Mouse (Mus musculus) intestine, embryonic 15.5 days (tissue): ENCODE measurements around the gene Taf1c. TPM values are rescaled to one million over a fixed set of nuclear protein-coding genes. Genes with fewer than 3 reads are reported as not detected.

Source experiments
- ATAC-seq: fragments of 200-750 bp; cut with Nextera tagmentation; 2 replicates; pipeline ENCODE4 v1.8.0; 2017; ENCODE audit warnings: moderate TSS enrichment, moderate library complexity
- H3K27ac ChIP-seq: fragments of 300-500 bp; sonication (generic); 2 replicates; pipeline ENCODE4 v1.5.1; 2015; ENCODE audit warnings: mild to moderate bottlenecking, inconsistent platforms
- H3K27me3 ChIP-seq: fragments of 300-500 bp; sonication (generic); replicated peaks from 2 replicates; pipeline ENCODE4 v1.6.1; 2015; ENCODE audit warnings: inconsistent platforms
- H3K36me3 ChIP-seq: fragments of 300-500 bp; sonication (generic); 2 replicates; pipeline ENCODE4 v1.6.1; 2015; ENCODE audit warnings: inconsistent platforms
- H3K4me1 ChIP-seq: fragments of 300-500 bp; sonication (generic); replicated peaks from 2 replicates; pipeline ENCODE4 v1.6.1; 2015; ENCODE audit warnings: inconsistent platforms
- H3K4me2 ChIP-seq: fragments of 300-500 bp; sonication (generic); replicated peaks from 2 replicates; pipeline ENCODE4 v1.6.1; 2015; ENCODE audit warnings: mild to moderate bottlenecking, inconsistent platforms
- H3K4me3 ChIP-seq: fragments of 300-500 bp; sonication (generic); replicated peaks from 2 replicates; pipeline ENCODE4 v1.5.1; 2015; ENCODE audit warnings: inconsistent platforms
- H3K9ac ChIP-seq: fragments of 300-500 bp; sonication (generic); 2 replicates; pipeline ENCODE4 v1.6.1; 2015; ENCODE audit warnings: inconsistent platforms
- H3K9me3 ChIP-seq: fragments of 300-500 bp; sonication (generic); 2 replicates; pipeline ENCODE4 v1.6.1; 2016; ENCODE audit warnings: inconsistent platforms
- WGBS: fragments of 180-500 bp; shearing (Covaris S2); methylation state at CpG from one replicate; pipeline ENCODE4 v1.1.7; 2015; 5-methylcytosine and 5-hydroxymethylcytosine counted together
- polyA plus RNA-seq: library from polyadenylated mRNA; unstranded; fragments of >200 nt; fragmentation: Nextera tagmentation; extraction: Ambion mirVana; gene quantifications from 2 replicates; pipeline ENCODE4 v1.2.1, GENCODE M21; 2015

Taf1c gene
- polyA plus RNA-seq, 1 experiment from 2014 or later, result 10.0 TPM

DNA sequence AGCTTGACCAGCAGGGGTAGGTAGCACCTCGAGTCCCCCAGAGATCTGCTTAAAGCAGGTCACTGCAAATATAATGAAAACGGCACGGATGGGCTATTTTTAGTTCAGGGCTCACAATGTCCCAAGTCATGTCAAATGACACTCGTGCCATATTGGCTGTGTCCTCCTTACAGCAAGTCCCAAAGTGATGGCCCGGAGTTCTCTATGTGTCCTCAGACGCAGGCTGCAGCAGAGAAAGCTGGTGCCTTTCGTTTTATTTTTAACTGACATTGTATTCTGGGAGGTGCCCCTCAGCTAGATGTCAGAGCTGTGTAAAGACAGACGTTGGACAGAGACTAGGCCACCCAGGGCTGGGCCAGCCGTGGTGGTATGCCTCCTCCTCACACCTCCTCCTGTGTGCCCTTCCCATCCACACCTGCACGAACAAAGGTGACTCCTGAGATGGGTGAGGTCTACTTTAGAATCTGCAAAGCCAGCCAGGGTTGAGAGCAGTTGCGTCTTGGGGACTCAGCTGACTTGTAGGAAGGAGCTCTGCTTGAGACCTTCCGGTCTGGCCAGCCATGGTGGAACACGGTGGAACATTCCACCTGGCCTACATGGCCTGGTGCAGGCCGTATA lies 15.9 kb upstream of the Taf1c start:
- no peak overlapping the region for H3K9ac ChIP-seq
- ATAC-seq, result no peak
- WGBS, result 82% methylated on average over 14 of the region's 14 CpGs

DNA sequence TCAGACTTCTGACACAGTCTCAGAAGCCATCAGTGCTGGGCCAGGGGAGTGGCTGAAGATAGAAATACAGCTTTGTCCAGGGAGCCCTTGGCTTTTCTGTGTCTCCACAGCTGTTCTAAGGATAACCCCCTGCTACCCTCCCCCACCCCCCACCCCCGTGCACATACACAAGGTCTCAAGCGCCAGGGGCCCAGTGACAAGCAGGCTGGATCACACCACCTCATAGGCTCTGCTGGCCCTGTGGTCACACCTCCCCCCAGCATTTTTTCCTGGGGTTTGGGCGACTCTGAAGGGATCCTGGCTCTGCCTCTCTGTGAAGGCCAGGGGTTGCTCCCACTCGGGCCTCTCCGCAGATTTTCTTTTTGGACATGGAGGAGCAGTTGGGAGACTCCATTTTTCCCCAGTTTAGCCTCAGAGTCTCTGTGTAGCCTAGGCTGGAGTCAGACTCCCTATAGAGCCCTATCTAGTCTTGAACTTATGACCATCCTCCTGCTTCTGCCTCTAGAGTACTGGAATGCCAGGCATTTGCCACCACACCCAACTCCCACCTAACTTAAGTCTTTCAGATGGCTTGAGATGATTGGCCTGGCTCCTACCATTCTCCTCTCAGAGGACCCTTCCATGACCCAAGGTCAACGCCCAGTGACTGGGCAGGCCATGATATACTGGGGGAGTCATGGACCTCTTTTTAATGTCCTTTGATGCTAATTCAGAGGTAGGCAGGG lies 15.3 kb upstream of the Taf1c start:
- Histone ChIP-seq H3K9me3 (no peaks in the 10 kb centered on the region), H3K4me3 (no peak overlapping the region), H3K36me3 (no peaks in the 10 kb centered on the region), H3K27ac (no peak overlapping the region), H3K27me3 (no peaks in the 10 kb centered on the region), H3K9ac (no peak overlapping the region), H3K4me1 (no peaks in the 10 kb centered on the region), H3K4me2 (no peak overlapping the region)
- WGBS, result 69% methylated on average over 6 of the region's 6 CpGs
- no peak for ATAC-seq

More for the DNA sequence above, 15.9 kb upstream of the Taf1c start:
- Histone ChIP-seq H3K9me3 (no peaks in the 10 kb centered on the region), H3K4me3 (no peak overlapping the region), H3K36me3 (no peaks in the 10 kb centered on the region), H3K4me2 (no peak overlapping the region), H3K27me3 (no peaks in the 10 kb centered on the region), H3K27ac (no peak overlapping the region), H3K4me1 (no peaks in the 10 kb centered on the region)

DNA sequence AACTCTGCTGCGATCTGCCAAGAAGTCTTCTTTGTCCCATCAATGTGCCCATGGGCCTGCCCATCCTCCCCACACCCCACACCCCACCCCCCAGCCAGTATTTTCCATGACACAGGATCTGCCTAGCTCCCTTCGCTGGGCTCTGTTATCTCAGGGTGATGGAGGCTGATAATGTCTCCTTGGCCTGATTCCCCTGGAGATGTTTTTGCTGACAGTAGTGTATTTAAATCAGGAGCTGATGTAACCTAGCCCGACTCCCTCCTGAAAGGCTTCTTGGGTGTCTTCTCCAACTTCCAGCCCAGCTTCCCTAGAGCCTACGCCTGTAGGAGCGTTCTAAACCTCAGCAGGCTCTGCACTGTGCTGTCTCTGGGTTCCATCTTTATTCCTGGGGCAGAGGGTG lies 13.9 kb upstream of the Taf1c start:
- H3K27me3 ChIP-seq, result no peaks in the 10 kb centered on the region
- H3K36me3 ChIP-seq, result no peaks in the 10 kb centered on the region
- no peak overlapping the region for H3K4me3 ChIP-seq
- H3K9me3 ChIP-seq, result no peaks in the 10 kb centered on the region
- 53% methylated on average over 5 of the region's 5 CpGs for WGBS
- ATAC-seq, result no peak
- H3K4me1 ChIP-seq, result no peaks in the 10 kb centered on the region
- H3K4me2 ChIP-seq, result no peak overlapping the region
- no peak overlapping the region for H3K9ac ChIP-seq
- H3K27ac ChIP-seq, result no peak overlapping the region

DNA sequence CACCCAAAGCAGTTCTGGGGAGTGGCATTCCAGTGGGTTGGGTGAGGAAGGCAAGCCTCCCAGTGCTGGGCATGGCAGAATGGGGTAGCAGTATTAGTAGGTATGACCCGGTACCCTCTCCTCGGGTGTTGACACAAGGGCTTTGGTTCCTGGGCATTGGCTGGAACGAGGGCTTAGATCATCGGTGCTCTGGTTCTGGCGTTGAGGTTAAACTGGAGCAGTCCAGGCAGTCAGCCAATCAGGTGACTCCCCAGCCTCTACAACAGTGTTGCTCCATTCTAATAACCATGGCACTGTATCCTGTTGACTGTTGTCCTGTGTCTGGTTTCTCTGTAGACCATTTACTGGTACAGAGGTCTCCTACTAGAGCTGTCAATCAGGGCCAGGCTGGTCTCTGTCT lies 12.6 kb upstream of the Taf1c start:
- Histone ChIP-seq H3K4me3 (no peak overlapping the region), H3K9me3 (no peaks in the 10 kb centered on the region), H3K4me2 (no peak overlapping the region), H3K27me3 (no peaks in the 10 kb centered on the region), H3K27ac (no peak overlapping the region), H3K36me3 (no peaks in the 10 kb centered on the region), H3K9ac (no peak overlapping the region), H3K4me1 (no peaks in the 10 kb centered on the region)
- ATAC-seq, result no peak
- WGBS, result 87% methylated on average over 5 of the region's 5 CpGs

DNA sequence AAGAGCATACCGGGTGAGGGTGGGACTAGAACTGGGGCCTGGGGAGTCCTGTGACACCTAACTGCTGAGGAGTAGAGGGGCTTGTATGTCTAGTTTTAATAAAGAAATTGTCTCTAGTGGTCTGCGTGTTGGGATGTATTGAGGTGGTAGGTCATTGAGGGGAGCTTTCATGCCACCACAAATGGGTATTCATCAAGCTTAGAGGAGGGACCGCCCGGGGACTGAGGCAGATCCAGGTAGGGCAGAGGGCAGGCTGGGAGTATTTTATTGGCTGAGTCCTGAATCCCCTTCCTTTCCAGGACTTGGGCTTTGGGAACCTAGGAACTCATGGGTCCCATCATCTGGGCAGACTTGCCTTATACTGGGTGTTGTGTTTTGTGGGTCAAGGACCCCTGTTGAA lies 11.8 kb upstream of the Taf1c start:
- Histone ChIP-seq H3K36me3 (no peaks in the 10 kb centered on the region), H3K27me3 (no peaks in the 10 kb centered on the region), H3K9ac (no peak overlapping the region), H3K4me3 (no peak overlapping the region), H3K9me3 (no peaks in the 10 kb centered on the region), H3K27ac (no peak overlapping the region), H3K4me1 (no peaks in the 10 kb centered on the region), H3K4me2 (no peak overlapping the region)
- ATAC-seq, result no peak
- 88% methylated on average over 4 of the region's 4 CpGs for WGBS

DNA sequence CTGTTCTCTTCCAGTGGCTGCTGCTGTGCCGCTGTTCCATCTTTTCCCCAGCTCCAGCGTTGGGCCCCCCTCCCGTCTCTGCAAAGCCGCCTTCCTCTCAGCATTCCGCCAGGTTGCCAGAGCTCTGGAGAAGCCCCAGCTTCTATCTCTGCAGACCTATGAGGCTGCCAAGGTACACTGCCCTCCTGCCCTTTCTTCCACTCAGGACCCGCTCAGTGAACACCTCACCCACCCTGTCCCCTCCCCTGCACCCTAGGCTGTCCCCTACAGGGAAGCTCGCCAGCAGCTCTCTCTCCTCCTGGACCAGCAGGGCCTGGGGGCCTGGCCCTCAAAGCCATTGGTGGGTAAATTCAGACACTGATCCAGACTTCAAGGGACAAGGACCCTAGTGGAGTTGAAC lies 11.3 kb upstream of the Taf1c start:
- no peak for ATAC-seq
- no peak overlapping the region for H3K27ac ChIP-seq
- no peaks in the 10 kb centered on the region for H3K27me3 ChIP-seq
- no peaks in the 10 kb centered on the region for H3K36me3 ChIP-seq
- H3K4me1 ChIP-seq, result no peaks in the 10 kb centered on the region
- no peak overlapping the region for H3K4me2 ChIP-seq
- no peaks in the 10 kb centered on the region for H3K9me3 ChIP-seq
- no peak overlapping the region for H3K9ac ChIP-seq
- H3K4me3 ChIP-seq, result no peak overlapping the region
- 72% methylated on average over 7 of the region's 7 CpGs for WGBS

DNA sequence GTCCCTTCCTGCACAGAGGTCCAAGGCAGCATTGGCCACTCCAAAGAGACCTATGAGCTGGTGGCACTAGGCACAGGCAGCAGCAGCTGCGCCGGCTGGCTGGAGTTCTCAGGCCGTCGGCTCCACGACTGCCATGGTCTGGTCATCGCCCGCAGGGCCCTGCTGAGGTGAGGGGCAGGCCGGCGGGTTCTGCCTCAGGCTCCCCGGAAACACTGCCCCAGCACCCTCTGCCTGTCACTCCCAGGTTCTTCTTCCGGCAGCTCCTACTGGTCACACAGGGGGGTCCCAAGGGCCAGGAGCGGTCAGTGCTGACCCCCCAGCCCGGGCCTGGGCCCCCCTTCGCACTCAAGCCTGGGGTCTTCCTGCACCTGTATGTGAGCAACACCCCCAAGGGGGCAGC lies 10.1 kb upstream of the Taf1c start:
- H3K4me1 ChIP-seq, result no peaks in the 10 kb centered on the region
- ATAC-seq, result no peak
- no peaks in the 10 kb centered on the region for H3K27me3 ChIP-seq
- H3K27ac ChIP-seq, result no peak overlapping the region
- H3K36me3 ChIP-seq, result no peaks in the 10 kb centered on the region
- no peak overlapping the region for H3K4me2 ChIP-seq
- H3K9ac ChIP-seq, result no peak overlapping the region
- H3K9me3 ChIP-seq, result no peaks in the 10 kb centered on the region
- no peak overlapping the region for H3K4me3 ChIP-seq
- 82% methylated on average over 14 of the region's 14 CpGs for WGBS

DNA sequence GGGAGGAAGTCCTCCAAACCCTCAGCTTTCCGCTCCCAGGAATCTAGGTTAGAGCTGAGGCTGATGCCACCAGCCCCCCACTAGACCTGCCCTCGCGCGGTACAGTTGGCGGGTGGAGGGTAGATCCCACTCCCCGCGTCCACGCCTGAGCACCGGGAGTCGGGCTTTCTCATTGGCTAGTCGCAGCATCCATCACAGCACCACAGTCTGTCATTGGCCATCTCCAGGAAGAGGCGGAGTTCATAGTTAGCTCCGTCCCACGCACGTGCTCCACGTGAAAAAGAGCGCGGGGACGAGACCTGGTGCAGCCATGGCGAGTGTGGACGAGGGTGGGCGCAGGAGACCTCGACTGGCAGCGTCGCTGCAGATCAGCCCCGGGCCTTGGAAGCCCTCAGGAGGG lies 7.4 kb upstream of the Taf1c start, which contains the start of gene Adad2:
Gene Adad2 (plus strand): TSS at position 277 of the 400 bp plus-strand sequence.
- no peak within 1 kb of the TSS for H3K27ac ChIP-seq
- no peaks in the 10 kb centered on the region for H3K36me3 ChIP-seq
- no peaks in the 10 kb centered on the region for H3K27me3 ChIP-seq
- no peak within 1 kb of the TSS for H3K9ac ChIP-seq
- ATAC-seq, result no peak
- no peak within 1 kb of the TSS for H3K4me2 ChIP-seq
- WGBS, result 82% methylated on average over 26 of the region's 26 CpGs
- H3K4me1 ChIP-seq, result no peaks in the 10 kb centered on the region
- H3K4me3 ChIP-seq, result no peak within 1 kb of the TSS
- H3K9me3 ChIP-seq, result no peaks in the 10 kb centered on the region

DNA sequence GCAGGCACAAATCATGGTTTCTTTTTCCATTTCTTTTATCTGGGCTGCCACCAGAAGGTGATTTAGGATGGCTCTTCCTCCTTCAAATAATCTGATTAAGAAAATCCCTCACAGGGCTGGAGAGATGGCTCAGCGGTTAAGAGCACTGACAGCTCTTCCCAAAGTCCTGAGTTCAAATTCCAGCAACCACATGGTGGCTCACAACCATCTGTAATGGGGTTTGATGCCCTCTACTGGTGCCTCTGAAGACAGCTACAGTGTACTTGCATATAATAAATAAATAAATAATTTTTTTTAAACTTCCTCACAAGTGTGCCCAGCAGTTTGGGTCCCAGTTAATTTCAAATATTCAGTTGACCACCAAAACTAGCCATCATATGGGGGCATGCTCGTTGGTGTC lies 1.2 kb upstream of the Taf1c start:
- no peak overlapping the region for H3K27ac ChIP-seq
- WGBS, result 80% methylated on average over 2 of the region's 2 CpGs
- no peak for ATAC-seq
- peaks cover 8% of the 10 kb centered on the region; the same call in 1 of the 2 replicates for H3K4me1 ChIP-seq
- peaks cover 11% of the 10 kb centered on the region for H3K36me3 ChIP-seq
- H3K4me2 ChIP-seq, result no peak overlapping the region
- H3K4me3 ChIP-seq, result no peak overlapping the region
- no peak overlapping the region for H3K9ac ChIP-seq
- no peaks in the 10 kb centered on the region for H3K9me3 ChIP-seq
- no peaks in the 10 kb centered on the region for H3K27me3 ChIP-seq

DNA sequence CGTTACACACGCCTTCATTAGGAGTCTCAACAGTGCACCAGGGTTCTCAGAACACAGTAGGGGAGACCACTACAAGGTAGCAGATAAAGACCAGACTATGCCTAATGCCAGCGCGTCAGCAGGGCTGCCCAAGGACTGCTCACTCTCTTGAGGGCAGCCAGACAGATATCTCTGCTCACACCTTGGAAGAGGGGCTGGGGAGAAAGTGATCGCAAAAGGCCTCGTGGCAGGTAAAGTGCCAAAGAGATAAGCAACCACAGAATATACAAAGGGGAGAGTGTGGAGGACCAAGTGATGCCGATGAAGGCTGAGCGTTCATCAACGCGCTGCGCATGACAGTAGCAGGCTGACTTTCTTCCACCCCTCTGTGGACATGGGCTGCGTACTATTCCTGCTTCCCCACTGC lies 621 bp downstream of the Taf1c start:
- H3K27ac ChIP-seq, result no peak overlapping the region

DNA sequence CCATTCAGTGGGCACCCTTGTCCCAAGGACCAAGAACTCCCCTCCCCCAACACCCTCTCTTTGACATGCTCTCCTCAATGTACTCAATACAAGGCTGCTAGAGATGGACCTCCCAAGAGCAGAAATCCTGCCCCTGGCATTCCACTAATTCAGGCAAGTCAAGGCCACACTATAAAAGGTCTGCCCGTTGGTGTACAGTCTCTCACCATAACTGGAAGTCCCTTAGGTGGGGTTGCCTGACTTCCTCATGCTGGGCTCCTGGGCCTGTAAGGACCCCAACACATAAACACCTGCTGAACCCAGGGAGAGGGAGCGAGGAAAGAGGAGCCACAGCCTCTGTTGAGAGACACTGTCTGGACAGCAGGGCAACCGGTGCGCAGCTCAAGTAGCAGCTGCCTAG lies 1.3 kb downstream of the Taf1c start:
- Histone ChIP-seq H3K27ac (no peak overlapping the region), H3K4me1 (peaks cover 8% of the 10 kb centered on the region; the same call in 1 of the 2 replicates), H3K27me3 (no peaks in the 10 kb centered on the region), H3K9ac (peak overlapping the region; percentile 77; the same call in 1 of the 2 replicates), H3K4me2 (peak overlapping the region; percentile 73), H3K36me3 (peaks cover 28% of the 10 kb centered on the region), H3K9me3 (no peaks in the 10 kb centered on the region), H3K4me3 (peak overlapping the region; percentile 68)
- 90% methylated on average over 4 of the region's 4 CpGs for WGBS
- no peak for ATAC-seq

More for the DNA sequence above, 621 bp downstream of the Taf1c start:
- Histone ChIP-seq H3K4me3 (peak overlapping the region; percentile 68), H3K27me3 (no peaks in the 10 kb centered on the region), H3K9ac (peak overlapping the region; percentile 77), H3K4me1 (peaks cover 8% of the 10 kb centered on the region; the same call in 1 of the 2 replicates), H3K36me3 (peaks cover 24% of the 10 kb centered on the region), H3K9me3 (no peaks in the 10 kb centered on the region), H3K4me2 (peak overlapping the region; percentile 73)
- WGBS, result 34% methylated on average over 12 of the region's 12 CpGs
- ATAC-seq, result peak; percentile 42; the same call in 1 of the 2 replicates

DNA sequence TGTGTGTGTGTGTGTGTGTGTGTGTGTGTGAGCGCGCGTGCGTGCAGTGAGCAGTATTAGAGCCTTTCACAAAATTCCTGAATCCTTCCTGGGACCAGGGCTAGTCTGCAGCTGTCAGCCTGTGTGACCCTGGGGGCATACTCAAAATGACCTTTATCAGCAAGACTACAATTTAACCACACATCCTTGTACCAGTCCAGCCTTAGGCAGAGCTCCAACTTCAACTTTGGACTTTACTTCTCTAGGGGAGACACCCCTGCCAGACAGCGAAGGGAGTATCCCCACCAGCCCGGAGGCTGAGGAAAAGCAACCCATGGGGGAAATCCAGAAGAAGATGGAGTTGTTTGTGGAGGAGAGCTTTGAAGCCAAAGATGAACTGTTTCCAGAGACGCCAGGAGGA lies 13.6 kb downstream of the Taf1c start:
- no peaks in the 10 kb centered on the region for H3K27me3 ChIP-seq
- H3K9me3 ChIP-seq, result no peaks in the 10 kb centered on the region
- no peaks in the 10 kb centered on the region for H3K36me3 ChIP-seq
- WGBS, result 83% methylated on average over 7 of the region's 7 CpGs
- no peak overlapping the region for H3K4me2 ChIP-seq
- no peak overlapping the region for H3K4me3 ChIP-seq
- H3K27ac ChIP-seq, result no peak overlapping the region
- ATAC-seq, result peak; percentile 13; the same call in 1 of the 2 replicates
- H3K9ac ChIP-seq, result no peak overlapping the region
- H3K4me1 ChIP-seq, result peaks cover 27% of the 10 kb centered on the region; the same call in 1 of the 2 replicates
